Mouse (Mus musculus): Measurements from ENCODE around the gene Krt9.

DNA sequence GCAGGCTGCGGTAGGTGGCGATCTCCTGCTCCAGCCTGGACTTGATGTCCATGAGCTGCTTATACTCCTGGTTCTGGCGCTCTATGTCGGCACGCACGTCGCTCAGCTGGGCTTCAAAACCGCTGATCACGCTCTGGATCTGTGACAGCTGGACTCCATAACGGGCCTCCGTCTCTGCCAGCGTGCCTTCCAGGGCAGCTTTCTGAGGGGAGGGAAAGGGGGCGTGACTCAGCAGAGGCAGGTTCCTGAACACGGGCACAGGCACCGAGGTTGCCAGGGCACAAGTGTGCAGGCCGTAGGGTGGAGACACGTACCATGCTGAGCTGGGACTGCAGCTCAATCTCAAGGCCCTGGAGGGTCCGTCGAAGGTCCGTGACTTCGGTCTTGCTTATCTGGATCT, 52.1 kb downstream of the Krt9 start:
- TF ChIP-seq POLR2A (IDR thresholded peaks at IDR 0.05; ENCODE audit: control insufficient read depth in 1 of 2, insufficient read depth in 1 of 2, low read depth in 1 of 2, low read length in 2 of 2, poor library complexity in 1 of 2), result no peak
- TF ChIP-seq ETS1 (IDR thresholded peaks at IDR 0.05; ENCODE audit: low read depth, low read length), result no peak
- no peak for TF ChIP-seq CTCF (IDR thresholded peaks at IDR 0.05 in 2 of 3, conservative IDR thresholded peaks at IDR 0.05 in 1 of 3; ENCODE audit: control insufficient read depth in 1 of 3, insufficient read depth in 1 of 3, low read depth in 2 of 3, low read length in 3 of 3, poor library complexity in 1 of 3, severe bottlenecking in 1 of 3)
- no peak for TF ChIP-seq TAL1 (IDR thresholded peaks at IDR 0.05; ENCODE audit: low read length)
- TF ChIP-seq TCF12 (IDR thresholded peaks at IDR 0.05; ENCODE audit: low read depth, low read length), result no peak
- no peak for TF ChIP-seq MAX (IDR thresholded peaks at IDR 0.05; ENCODE audit: low read length)
- no peak for TF ChIP-seq MXI1 (IDR thresholded peaks at IDR 0.05; ENCODE audit: low read depth, low read length)

All from MEL (cell line).